Mouse (Mus musculus) cerebellum, adult 18-20 months (tissue): ENCODE measurements around the gene Tekt3.

Experiments used
- DNase-seq, 2 experiments: peaks; one replicate each; pipeline ENCODE4 v3.0.0; 2021

Gene Tekt3

DNA sequence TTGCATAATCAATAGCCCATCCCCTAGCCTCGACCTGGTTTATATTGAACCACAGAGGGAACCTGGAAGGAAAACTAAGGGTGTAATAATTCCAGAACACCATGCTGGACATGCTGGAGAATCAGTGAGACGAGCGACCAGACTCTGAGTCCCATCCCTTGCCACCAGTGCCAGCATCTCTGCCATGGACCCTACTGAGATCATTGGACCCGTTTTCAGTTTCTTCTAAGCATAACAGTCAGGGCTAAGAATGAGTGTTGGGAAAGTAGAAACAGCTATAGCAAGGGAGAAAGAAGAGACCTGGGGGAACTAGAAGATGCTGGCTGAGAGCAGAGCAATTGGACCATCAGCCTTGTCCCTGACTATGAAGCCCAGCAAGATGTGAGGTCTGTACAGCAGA lies 66.1 kb downstream of the Tekt3 start:
- DNase-seq = no peak

DNA sequence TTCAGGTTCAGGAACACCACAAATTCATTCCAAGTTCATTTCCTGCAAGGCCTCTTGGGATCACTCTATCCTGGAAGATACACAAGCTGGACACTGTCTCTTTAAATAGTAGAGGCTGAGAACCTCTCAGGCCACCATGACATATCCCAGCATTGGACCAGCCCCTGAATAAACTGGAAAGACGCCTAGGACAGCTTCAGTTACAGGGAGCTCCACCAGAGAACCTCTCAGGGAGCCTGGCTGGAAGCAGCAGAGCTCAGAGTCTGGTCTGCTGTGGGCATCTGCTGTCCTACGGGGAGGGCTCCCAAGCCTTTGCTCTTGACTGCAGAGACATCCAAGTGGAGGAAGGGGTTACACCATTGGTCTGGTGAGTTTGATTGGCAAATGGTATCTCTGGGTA lies 67.3 kb downstream of the Tekt3 start, which contains the start of gene Pmp22:
Pmp22 (plus strand) TSS at position 199 of the 400 bp plus-strand sequence.
- no peak for DNase-seq

DNA sequence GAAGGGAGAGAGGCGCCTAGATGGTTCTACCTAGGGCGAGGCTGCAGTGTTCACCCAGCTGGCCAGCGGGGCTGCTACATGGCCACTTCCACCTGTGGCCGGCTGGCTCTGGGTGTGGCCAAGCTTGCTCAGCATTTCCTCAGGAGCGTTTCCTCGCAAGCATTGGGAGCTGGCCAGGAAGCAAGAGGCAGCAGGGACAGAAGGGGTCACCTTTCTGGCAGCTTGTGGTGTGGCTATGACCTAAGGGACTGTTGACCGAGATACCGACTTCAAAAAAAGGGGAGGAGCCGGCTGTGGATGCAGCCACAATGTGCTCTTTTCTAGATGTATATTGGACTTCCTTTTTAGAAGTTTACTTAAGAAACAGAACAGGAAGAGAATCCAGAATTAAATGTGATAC lies 67.9 kb downstream of the Tekt3 start:
- no peak for DNase-seq

- no peak for DNase-seq
Measured at GRCm38 (mm10) chr11:63129840-63130239, 68.4 kb downstream of the Tekt3 start.

DNA sequence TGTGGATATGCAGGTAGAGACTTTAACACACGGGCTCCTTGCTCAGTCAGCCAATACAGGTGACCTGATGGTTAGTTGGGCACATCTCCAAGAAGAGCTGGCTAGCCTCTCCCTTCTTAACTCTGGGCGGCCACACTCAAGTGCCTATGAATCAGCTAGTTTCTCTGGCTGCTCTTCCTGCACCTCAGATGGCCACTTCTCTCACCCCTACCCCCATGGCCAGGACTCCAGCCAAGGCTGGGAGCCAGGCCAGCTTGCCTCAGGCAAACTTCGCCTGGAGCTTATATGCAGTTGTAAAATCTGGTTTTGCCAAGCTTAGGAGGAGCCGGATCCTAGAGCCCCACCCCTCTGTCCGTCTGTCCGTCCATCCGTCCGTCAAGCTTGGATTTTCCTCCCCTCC lies 69.0 kb downstream of the Tekt3 start:
- peak; percentile 55 to 71 for DNase-seq

DNA sequence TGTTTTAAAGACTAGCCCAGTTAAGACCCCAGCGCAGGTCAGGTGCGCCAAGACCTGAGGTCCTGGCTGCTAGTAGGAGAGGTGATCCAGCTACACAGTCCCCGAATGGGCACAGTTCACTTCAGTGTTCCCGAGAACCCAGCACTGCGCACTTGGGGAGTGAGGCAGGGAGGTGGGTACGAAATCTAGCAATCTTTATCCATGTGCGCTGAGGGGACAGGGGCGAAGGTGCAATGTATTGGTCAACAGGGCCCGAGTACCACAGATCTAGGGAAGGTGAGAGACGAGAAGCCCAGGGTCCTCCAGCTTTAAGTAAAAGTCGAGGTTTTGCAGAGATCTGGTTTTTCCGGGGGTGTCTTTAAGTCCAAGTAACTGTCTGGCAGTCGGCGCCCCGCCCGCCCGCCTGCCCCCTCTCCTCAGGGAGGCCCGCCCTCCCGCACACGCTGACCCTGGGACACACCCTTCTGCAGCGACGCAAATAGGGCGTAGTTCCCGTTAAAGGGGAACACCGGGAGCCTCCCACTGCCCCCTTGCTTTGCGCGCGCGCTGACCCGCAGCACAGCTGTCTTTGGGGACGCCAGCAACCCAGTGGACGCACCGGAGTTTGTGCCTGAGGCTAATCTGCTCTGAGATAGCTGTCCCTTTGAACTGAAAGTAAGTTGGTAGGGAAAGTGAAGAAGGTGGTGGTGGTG lies 69.7 kb downstream of the Tekt3 start:
- peak; percentile 13 to 18 for DNase-seq

GRCm38 (mm10) chr11:63131693-63132040 lies 70.2 kb downstream of the Tekt3 start:
- no peak for DNase-seq

DNA sequence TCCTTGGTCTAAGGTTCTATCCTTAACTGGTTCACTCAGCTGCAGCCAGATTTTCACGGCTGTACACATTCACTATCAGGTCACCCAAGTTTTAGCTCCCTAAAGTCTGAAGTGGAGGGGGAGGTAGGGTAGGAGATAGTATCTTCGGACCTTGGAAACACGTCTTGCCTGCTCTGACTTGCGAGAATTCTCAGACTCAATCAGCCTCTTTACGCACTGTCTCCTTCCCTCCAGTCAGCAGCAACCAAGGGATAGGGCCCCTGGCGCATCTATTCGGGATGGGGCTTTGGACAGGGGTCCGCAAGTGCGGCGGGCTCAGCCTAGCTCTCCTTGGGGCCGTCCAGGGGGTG lies 70.7 kb downstream of the Tekt3 start:
- no peak for DNase-seq

DNA sequence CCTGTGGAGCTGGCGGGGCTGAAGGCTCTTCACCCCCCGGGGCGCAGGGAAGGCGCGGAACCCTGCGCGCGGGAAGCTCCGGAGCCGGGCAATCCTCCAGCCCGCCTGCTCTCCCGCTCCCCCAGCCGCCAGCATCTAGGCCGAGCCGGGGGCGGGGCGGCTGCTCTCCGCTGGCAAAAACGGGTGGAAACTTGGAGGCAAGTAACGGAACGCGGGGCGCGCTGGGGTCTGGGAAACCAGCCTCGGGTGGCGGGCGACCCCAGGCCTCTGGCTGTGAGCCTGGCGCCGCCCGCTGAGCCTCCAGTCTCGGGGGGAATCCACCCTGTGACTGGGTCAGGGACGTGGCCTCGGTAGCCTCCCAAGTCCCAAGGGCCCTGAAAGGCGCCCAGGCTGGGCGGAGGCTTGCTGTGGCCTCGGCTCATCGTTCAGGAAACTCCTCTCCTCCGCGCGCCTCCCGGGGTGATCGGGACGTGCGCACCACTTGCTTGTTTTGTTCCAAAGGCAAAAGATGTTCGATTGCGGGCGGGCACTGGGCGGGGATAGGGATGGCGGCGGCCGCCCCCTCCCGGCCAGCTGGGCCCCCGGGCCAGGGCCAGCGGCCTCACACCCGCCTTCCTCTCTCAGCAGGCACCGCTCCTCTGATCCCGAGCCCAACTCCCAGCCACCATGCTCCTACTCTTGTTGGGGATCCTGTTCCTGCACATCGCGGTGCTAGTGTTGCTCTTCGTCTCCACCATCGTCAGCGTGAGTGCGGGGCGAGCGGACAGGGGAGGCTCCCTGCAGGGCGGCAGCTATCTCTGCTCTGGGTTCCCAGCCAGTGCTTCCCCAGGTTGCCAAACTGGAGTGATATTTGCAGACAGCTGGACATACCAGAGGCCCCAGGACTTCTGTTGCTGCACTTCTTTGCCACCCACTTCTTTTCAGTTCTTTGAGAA lies 71.3 kb downstream of the Tekt3 start:
- DNase-seq = peak; percentile 28 to 56

DNA sequence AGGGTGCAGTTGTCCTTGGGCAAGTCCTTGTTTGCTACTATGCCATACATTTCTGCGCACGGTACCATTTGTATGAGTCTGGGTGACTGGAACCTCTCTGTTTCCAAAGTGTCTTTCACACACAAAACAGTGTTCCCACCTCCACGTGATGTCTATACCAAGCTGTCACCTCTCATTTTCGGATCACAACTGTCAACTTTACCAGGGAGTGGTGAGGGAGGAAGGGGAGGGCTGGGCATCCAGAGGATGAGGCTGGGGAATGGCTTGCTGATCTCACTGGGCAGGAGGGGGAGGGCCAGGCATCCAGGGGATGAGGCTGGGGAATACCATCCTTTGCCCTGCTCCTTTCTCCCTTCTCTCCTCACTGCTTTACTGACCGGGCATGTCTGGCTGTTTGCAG lies 72.6 kb downstream of the Tekt3 start:
- no peak for DNase-seq

DNA sequence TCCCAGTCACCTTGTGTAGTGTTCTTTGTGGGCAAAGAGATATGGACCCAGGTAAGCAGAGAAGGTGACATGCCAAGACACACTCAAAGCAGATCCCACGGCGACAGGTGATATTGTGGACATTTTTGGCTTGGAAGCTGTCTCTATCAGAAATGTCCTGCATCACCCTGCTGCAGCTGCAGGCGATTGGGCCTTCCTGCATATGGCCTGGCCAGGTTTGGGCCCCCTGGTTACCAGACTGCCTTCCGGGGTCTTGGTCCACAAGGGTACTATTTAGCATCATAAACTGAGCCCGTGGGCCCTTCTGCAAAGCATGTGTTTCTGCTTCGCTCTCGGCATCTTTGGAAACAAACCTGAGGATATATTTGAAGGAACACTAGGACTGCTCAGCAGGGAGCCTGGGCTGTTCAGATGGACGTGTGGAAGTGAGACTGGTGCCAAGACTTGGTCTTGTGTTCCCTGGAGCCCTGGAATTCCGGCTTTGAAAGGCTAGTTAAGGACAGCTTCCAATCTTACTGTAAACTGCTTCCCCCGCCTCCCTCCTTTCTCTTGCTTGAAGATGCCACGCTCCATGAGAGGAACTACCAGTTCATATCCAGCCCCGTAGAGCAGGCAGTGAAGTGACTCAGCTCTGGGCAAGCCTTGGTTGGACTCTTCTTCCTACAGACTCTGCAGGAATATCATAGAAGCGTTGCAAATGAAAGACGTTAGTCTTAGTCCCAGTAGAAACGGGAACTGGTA lies 73.5 kb downstream of the Tekt3 start:
- DNase-seq = peak in 1 of 2 experiments; percentile 17

- DNase-seq = peak; percentile 84 to 91
Measured at GRCm38 (mm10) chr11:63135622-63136021, 74.2 kb downstream of the Tekt3 start.

DNA sequence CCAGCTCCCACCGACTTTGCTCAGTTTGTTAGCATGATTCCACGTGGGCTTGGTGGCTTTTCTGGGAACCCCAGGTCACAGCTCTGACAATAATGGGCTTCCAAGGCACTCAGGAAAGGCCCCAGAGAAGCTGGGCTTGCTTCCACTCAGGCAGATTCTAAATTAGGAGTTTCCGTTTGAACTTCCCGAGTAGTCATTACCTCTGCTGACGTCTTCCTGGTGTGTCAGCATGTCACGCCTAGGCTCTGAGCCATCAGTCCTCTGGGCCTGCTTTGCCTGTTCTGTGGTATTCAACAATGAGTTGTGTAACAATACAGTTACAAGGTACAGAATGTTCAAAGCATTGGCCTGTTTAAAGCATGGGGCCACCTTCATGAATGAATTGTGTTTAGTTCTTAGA lies 74.8 kb downstream of the Tekt3 start:
- peak in 1 of 2 experiments; percentile 12 for DNase-seq

DNA sequence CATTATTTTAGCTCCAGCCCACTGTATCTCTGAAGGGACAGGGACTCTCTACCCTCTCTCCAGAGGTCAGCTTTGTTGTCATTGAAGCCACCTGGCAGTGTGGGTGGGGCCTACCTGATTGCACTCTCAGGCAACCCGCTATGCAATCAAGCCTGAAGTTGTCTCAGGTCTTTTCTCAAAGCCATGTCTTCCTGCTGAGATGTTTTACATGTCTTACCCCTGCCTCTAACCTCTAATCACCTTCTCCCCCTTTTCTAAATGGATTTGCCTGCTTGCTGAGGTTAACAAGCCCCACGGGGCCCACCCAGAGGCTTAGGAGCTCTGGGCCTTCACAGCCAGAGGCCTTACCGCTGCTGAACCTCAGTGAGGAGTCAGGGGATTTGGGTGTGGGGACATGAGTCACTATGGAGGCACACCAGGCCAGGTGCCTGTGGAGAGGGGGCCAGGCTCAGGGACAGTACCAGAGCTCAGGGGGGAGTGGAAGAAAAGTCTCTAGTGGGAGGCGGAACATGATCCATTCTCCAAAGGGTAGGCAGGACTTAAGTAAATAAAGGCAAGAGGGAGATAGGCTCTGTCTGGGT lies 75.5 kb downstream of the Tekt3 start:
- DNase-seq = no peak

GRCm38 (mm10) chr11:63138739-63139138 lies 77.3 kb downstream of the Tekt3 start:
- DNase-seq = no peak

- no peak for DNase-seq
Measured at GRCm38 (mm10) chr11:63142311-63142710, 80.9 kb downstream of the Tekt3 start.

DNA sequence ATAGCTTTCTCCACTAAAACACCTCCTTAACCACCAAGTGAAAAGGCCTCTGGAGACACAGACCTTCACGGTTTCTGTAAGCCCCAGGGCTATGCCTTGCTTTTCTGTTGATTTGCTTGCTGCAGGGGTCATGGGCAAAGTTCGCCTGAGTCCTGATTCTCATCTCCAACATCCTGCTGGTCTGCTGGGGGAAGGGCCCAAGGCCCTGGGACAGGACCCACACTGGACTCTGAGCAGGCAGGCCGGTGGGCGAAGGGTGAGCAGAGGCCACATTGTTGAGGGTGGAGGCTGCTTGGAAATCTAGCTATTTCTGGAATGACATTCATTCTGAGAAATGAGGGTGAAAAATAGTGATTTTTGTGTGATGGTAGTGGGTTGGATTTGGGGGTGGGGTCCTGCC lies 81.4 kb downstream of the Tekt3 start:
- DNase-seq = no peak

DNA sequence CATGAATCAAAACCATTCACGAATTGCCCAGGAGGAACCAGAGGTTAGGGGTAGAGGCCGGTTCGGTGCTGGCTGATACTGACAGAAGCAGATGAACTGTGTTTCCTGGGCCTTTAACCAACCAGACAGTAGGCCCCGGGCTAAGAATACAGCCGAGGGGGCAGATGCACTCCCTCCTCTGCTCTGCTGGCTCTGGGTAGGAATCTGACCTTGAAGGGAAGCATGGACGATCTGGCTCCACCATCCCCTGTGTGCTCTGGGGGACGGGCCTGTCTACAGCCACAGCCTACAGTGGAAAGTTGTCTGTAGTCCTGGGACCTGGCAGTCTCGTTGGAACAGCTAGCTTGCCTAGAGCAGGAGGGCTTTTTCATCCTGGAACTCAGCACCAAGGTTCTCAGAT lies 82.0 kb downstream of the Tekt3 start:
- no peak for DNase-seq
